Mouse (Mus musculus) NIH3T3 (cell line): Measurements from ENCODE around the gene Rcn1.
A peak's percentile ranks its signal among the peaks of the same experiment; 100 is the strongest.

ENCODE experiments used
- DNase-seq: peaks from one replicate; pipeline ENCODE4 v3.0.0-alpha.2; 2012; ENCODE audit warnings: low read depth

Gene Rcn1

DNA sequence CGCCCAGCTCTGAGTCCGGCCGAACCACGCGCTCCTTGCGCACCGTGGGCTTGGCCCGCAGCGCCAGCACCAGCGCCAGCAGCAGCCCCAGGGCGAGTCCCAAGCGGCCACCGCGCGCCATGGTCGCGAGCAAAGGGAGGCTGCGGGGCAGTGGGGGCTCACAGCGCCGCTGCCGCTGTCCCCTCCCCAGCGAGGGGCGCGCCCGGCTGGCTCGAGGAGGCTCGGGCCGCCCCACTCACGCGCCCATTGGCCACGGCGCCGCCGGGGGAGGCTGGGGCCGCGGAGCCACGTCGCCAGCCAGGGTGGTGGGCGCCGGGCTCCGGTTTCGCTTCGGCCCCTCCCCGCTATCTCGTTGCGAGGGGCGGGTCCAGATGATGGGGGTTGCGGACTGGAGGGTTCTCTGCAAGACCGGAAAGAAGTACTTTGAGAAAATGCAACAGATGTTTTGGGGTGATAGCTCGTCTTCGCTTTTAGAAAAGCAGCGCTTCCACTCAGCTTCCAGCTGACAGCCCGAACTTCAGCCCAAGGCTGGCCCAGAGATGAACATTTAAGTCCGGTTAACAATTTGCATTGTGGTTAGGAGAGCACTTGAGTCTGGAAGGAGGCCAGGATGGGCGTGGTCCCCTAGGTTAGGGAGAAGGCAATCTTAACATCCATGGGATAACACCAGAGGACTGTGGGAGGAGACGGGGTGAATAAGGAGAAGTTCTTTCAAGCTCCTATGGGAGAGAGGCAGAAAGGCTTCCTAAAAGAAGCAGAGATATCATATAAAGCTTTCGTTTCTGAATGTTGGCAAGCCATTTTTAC lies at the start of gene Rcn1:
TSS of gene Rcn1 (minus strand) at position 235 of the 807 bp plus-strand sequence.
- peak; percentile 95 for DNase-seq

- DNase-seq, result peak; percentile 30
Measured at GRCm38 (mm10) chr2:105444072-105444471, 45.0 kb upstream of the Rcn1 start.

- DNase-seq, result no peak
Measured at GRCm38 (mm10) chr2:105439022-105439421, 39.9 kb upstream of the Rcn1 start.

DNA sequence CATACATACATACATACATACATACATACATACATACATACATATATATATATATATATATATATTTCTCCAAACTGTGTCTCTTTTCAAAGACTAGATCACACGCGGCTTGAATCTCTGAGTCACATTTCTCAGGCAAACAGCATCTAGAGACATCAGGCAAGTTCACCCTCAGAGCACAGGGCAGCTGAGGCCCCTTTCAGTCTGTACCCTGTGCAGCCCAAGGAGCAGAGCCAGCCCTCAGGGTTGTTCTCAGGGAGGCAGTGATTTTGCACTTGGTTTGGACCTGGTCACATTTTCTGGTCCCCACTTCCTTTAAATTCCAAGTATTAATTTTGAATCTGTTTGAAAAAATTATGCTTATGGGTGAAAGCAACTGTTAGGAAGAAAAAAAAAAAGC lies 39.4 kb upstream of the Rcn1 start:
- DNase-seq, result no peak

- DNase-seq, result peak; percentile 34
Measured at GRCm38 (mm10) chr2:105432927-105433326, 33.8 kb upstream of the Rcn1 start.

GRCm38 (mm10) chr2:105430373-105430772 lies 31.3 kb upstream of the Rcn1 start:
- DNase-seq, result no peak

DNA sequence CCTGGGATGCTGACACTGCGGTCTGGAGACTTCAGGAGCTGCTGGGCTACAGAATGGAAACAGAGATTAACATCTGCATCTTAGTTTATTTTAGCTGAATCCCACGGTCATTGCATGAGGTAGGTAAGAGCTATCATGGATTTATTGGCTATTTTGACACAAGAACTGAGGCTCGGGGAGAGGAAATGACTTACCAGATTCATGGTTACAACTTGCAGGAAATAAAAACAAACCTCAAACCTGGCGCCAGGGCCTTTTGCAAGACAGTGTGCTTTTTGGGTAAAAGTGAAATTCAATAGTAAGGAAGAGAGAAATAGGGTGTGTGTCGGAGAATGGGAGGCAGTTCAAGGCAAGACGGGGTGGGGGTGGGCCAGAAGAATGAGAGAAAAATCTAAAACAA lies 30.8 kb upstream of the Rcn1 start:
- no peak for DNase-seq

- no peak for DNase-seq
Measured at GRCm38 (mm10) chr2:105428467-105428866, 29.3 kb upstream of the Rcn1 start.

DNA sequence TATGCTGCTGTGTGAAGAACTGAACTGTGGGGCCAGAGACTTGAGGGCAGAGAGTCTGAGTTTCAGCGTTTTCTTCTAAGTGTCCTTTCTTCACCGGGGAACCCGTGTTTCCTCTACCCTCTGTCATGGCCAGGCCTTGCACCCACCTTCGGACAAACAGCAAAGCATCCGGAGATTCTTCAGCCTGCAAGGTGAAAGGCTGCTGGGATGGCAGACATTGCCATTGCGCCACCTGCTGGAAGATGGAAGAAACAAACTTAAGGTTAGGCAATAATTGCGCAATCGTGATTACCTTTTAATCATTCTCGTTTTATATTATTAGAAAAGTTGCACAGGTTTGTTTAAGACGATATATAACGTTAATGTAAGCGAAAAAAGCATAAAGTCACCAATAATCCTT lies 28.9 kb upstream of the Rcn1 start:
- DNase-seq, result peak; percentile 84

GRCm38 (mm10) chr2:105427447-105427846 lies 28.3 kb upstream of the Rcn1 start:
- DNase-seq, result no peak

DNA sequence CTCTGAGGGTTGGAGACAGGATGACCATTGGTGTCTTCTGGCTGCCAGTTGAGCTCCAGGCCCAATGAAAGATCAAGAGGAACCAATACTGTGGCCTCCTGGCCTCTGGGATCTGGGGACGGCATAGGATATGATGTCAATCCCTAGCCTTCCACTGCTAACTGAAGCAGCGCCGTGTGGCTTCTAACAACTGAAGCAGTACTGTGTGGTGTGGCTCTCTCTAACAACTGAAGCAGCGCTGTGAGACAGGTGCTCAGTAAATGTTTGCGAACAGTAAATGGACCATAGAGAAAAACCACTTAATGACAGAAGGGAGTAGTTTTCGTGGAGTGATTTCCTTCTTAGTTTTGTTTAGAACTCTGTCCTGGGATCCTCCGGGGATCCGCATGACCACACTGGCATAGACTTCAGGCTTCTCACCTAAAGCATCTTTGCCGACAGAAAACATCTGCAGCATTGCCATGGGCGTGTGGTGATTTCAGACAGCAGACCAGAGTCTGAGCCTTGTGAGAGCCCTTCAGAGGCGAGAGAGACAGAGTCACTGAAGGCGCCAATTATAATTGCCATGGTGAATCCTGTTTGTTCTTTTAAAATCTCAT lies 19.6 kb upstream of the Rcn1 start:
- no peak for DNase-seq

DNA sequence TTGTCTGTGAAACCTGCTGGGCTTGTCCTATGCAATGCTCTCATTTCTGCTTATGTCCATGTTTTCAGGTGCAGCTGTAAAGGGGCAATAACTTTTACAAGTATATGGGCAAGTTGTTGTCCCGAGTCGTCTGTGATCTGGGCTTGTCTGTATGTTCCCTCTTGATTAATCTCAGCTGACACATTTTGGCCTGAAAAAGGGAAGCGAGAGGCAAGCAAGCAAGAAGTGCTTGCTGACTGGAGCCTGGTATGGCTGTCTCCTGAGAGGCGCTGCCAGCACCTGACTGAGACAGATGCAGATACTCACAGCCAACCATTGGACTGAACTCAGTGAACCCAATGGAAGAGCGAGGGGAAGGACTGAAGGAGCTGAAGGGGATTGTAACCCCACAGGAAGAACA lies 18.5 kb upstream of the Rcn1 start:
- no peak for DNase-seq

DNA sequence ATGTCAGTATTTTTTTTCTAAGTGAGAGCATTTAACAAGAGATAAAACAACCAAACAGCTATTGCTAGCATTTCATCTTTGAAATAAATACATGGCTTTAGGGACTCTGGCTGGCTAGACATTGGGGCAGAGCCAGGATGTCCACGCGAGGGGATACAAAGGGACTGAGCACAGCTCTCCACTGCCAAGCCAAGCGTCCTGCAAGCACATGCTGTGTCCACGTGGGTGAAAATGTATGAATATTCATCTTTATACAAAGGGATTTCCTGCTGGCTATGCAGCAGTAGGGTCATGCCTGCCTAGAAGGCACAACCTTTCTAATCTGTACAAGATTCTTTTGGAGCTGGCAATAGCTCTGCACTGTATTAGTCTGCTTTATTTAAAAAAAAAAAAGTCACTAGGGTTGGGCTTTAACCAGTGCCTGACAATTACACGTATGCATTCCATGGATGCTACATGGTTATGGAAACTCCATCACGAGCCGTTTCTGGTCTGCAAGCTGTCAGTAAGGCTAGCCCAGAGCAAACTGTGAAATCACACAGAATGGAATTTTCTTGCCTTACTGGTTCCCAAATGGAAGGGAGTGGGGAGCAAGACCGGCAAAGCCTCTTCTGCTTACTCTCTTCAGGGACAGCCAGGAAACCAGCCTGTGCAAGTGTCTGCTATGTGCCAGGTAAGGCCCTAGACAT lies 17.7 kb upstream of the Rcn1 start:
- DNase-seq, result no peak

GRCm38 (mm10) chr2:105416046-105416659 lies 17.0 kb upstream of the Rcn1 start:
- no peak for DNase-seq

DNA sequence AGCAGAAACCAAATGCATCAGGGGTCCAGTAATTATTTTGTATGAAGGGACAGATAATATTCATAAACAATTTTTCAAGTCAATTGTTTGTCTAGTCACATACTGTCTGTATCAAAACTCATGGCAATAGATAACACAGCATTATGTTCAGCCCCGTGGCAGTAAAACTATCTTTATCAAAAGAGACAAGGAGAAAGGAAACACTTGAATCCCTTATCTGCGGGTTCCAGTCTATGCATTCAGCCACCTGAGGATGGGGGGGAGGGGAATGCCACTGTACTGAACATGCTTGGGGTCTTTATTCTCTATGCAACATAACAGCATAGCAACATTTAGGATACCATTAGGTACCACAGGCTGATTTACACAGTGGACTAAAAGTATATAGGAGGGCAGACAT lies 15.2 kb upstream of the Rcn1 start:
- no peak for DNase-seq

- DNase-seq, result no peak
Measured at GRCm38 (mm10) chr2:105409253-105409652, 10.1 kb upstream of the Rcn1 start.

DNA sequence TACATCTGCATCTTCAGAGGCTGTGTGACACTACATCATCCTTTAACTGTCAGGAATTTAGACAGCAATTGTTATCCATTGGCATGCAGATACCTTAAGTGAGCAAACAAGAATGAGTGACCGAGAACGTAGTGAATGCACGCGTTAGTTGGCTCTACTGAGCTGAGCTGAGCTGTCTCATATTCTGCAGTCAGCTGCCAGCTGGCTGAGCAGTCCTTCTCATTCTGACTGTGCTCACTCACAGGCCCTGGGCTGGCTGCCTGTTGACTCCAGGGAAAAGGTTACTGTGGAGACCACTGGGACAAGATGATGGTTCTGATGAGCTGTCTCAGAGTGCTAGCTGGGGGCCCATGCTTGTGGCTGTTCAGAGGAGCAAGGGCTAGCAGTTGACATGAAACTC lies 9.4 kb upstream of the Rcn1 start:
- DNase-seq, result peak; percentile 78

DNA sequence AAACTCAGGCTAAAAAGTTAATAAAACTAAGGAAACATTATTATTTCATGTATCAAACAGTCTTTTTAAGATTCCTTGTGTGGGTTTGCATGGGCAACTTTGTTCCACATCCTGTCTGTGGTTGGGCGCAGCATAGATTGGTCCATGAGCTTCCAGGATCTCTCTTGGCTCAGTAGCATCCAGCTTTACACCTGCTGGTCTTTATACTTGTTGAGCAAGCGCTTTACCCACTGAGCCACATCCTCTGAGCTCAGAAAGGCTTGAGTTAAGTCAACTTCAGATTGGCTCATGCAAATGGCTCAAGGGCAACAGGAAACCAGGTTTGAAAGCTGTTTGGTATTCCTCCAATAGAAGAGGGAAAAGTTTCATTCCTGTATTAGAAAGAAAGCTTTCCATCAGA lies 3.1 kb upstream of the Rcn1 start:
- DNase-seq, result no peak

DNA sequence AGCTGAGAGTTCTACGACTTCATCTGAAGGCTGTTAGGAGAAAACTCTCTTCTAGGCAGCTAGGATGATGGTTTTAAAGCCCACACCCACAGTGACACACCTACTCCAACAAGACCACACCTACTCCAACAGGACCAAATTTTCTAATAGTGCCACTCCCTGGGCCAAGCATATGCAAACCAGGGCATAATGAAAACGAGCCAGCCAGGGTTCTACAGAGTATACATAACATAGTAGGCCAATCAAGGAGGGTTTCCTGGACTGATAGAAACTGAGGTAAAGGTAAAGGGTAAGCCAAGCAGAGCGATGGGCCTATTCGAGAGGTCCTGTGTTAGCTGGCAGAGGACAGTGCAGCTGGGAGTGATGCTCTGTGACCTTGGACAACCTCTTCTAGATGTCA lies 1.4 kb upstream of the Rcn1 start:
- DNase-seq, result no peak

DNA sequence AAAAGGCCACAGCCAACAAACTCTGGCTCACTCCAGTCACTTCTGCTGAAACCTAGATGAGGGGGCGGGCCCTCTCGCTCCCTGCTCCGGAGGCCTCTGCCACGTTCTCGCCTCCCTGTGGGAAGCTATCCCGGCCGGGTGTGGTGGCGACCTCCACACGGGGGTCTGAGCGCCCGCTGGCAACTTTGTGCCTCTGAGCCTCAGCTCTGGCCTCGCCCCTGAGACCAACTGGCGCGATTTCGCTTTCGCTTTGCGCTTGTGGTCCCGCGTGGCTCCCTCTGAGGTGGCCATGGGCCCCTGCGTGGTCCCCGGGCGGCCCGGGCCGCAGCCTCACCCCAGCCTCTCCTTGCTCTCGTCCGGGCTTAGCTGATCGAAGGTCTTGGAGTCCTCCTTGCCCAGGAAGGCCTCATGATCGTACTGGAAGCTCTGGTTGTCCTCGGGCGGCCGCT lies 459 bp downstream of the Rcn1 start:
- peak; percentile 72 for DNase-seq

- peak; percentile 16 for DNase-seq
Measured at GRCm38 (mm10) chr2:105397446-105398211, 1.5 kb downstream of the Rcn1 start.

DNA sequence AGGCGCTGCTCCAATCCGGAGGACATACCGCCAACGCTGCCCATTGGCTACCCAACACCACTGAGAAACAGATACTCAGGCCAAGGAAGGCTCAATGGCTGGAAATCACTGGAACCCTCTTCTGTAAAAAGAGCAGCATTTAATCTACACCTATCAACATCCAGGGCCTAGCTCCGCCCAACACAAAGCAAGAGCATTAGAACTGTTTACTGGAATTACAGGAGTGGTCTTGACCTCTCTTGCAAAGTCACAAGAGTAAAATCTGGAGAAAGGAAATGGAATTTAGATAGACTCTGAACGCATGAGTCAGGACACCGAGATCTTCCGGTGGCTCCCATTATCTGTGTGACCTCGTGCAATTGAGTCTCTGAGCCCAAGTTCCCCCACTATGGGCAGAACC lies 3.1 kb downstream of the Rcn1 start:
- DNase-seq, result no peak
